Mouse (Mus musculus): ENCODE results near the gene Rps18.

DNA sequence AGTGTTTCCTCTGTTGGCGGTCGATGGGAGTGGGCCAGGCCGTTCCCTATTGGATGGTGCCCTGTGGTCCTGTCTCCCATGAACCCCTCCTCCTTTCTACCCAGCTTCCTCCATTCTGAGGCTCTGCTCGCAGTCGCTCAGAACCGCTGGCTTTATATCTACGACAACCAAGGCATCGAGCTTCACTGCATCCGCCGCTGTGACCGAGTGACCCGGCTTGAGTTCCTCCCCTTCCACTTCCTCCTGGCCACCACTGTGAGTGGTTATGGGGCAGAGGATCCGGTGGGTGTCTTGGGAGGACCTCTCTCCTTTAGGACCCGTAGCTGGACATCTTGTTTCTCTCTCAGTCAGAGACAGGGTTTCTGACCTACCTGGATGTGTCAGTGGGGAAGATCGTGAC, 12.3 kb downstream of the Rps18 start:
- TF ChIP-seq POLR2A (IDR thresholded peaks at IDR 0.05; ENCODE audit: control insufficient read depth, extremely low read depth, insufficient read depth, low read length, poor library complexity) (no peak), CTCF (IDR thresholded peaks at IDR 0.05; ENCODE audit: borderline replicate concordance, control insufficient read depth, extremely low read depth, insufficient read depth, low read length, poor library complexity) (no peak)
